Mouse (Mus musculus) embryonic fibroblast, embryonic 13.5 days (primary cell): Measurements from ENCODE around the gene Slc30a1. TPM values are rescaled to one million over a fixed set of nuclear protein-coding genes. Genes with fewer than 3 reads are reported as not detected.

Experiments used
- H3K27ac ChIP-seq: 2 replicates; pipeline ENCODE4 v1.5.1; 2012; ENCODE audit warnings: low read length, control low read depth, inconsistent platforms; ENCODE audit not compliant: insufficient read depth
- H3K4me1 ChIP-seq: 2 replicates; pipeline ENCODE4 v1.6.1; 2011; ENCODE audit warnings: low read length; ENCODE audit not compliant: control insufficient read depth, insufficient read depth
- H3K4me3 ChIP-seq: 2 replicates; pipeline ENCODE4 v1.5.1; 2011; ENCODE audit warnings: mild to moderate bottlenecking, control low read depth, low read length; ENCODE audit not compliant: insufficient read depth
- CTCF ChIP-seq: IDR thresholded peaks from 2 replicates; pipeline ENCODE4 v1.5.1; 2011; ENCODE audit warnings: mild to moderate bottlenecking, control low read depth, low read length, moderate library complexity, borderline replicate concordance; ENCODE audit not compliant: insufficient read depth
- POLR2A ChIP-seq: IDR thresholded peaks from 2 replicates; pipeline ENCODE4 v1.6.1; 2011; ENCODE audit warnings: low read depth, mild to moderate bottlenecking, control low read depth, low read length, moderate library complexity
- polyA plus RNA-seq: library from polyadenylated mRNA; stranded (reverse); fragments of >200 nt; gene quantifications from 2 replicates; pipeline ENCODE4 v1.2.4, GENCODE M21; 2011; ENCODE audit warnings: low read depth; ENCODE audit not compliant: missing spikeins, insufficient read length

The Slc30a1 gene
- polyA plus RNA-seq, 1 experiment: 10.1 TPM

GRCm38 (mm10) chr1:191956871-191957270 lies 50.3 kb downstream of the Slc30a1 start:
- no peaks in the 10 kb centered on the region for H3K4me1 ChIP-seq
- H3K27ac ChIP-seq: no peak overlapping the region
- TF ChIP-seq CTCF (no peak), POLR2A (no peak)
- H3K4me3 ChIP-seq: no peak overlapping the region

GRCm38 (mm10) chr1:191957321-191957720 lies 50.8 kb downstream of the Slc30a1 start:
- H3K4me3 ChIP-seq: no peak overlapping the region
- H3K27ac ChIP-seq: no peak overlapping the region
- TF ChIP-seq CTCF (no peak), POLR2A (no peak)
- no peaks in the 10 kb centered on the region for H3K4me1 ChIP-seq

- no peak overlapping the region for H3K4me3 ChIP-seq
- H3K27ac ChIP-seq: no peak overlapping the region
- TF ChIP-seq POLR2A: no peak
- no peak for TF ChIP-seq CTCF
- no peaks in the 10 kb centered on the region for H3K4me1 ChIP-seq
These were observed 54.4 kb downstream of the Slc30a1 start for GRCm38 (mm10) chr1:191960946-191961345.

Other genes starting within 250 kb of the Slc30a1 start
- gene Lpgat1, start 188.9 kb upstream of the Slc30a1 start, polyA plus RNA-seq: 60.5 and 66.1 TPM in 2 replicates
- gene Nek2, start 85.3 kb upstream of the Slc30a1 start, polyA plus RNA-seq: 13.6 and 20.9 TPM in 2 replicates
- not detected in 2 replicates for gene Rd3, start 70.6 kb downstream of the Slc30a1 start, polyA plus RNA-seq
- gene Traf5, start 185.8 kb downstream of the Slc30a1 start, polyA plus RNA-seq: 19.4 and 21.9 TPM in 2 replicates
- 34.1 and 50.2 TPM in 2 replicates for gene Rcor3, start 231.3 kb downstream of the Slc30a1 start, polyA plus RNA-seq